Mouse (Mus musculus) ES-CJ7 (cell line): ENCODE results near the gene Ints11.

Experiments
- DNase-seq: peaks from one replicate; pipeline ENCODE4 v3.0.0; 2011; ENCODE audit warnings: low read depth, low spot score

The Ints11 gene

DNA sequence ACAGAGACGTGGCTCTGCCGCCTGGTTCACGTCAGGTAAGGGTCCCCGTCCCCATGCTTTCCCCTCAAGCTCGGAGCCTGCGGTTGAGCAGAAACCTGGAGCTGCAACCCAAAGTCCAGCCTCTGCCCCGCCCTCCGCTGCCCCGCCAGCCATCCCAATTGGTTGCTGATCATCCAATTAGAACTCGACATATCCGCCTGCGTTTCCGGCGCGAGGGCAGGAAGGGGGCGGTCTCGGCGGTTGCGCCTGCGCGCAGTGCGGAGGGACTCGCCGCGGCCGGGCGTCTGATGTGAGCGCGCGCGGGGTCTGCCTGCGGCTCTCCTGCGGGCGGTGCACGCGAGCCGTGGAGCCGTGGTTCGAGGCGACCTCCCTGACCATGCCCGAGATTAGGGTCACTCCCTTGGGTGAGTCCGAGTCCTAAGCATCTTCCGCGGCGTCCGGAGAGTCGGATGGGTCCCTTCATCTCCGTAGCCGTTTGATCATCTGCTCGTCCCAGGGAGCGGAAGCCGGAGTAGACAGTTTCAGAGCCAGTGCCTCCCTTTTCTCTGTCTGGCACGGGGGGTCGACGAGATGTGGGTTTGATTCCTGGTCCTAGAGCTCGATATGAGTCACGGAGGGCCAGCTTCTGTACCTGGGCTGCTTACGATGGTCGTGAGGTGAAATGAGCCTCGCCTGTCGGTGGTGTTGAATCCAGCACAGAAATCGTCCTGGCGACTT lies at the start of gene Ints11, which contains the start of gene Cptp:
Gene Ints11, plus strand, starts transcription at position 230 of the 717 bp plus-strand sequence.
Gene Cptp, minus strand, starts transcription at position 124 of the 717 bp plus-strand sequence.
- peak; percentile 94 for DNase-seq

DNA sequence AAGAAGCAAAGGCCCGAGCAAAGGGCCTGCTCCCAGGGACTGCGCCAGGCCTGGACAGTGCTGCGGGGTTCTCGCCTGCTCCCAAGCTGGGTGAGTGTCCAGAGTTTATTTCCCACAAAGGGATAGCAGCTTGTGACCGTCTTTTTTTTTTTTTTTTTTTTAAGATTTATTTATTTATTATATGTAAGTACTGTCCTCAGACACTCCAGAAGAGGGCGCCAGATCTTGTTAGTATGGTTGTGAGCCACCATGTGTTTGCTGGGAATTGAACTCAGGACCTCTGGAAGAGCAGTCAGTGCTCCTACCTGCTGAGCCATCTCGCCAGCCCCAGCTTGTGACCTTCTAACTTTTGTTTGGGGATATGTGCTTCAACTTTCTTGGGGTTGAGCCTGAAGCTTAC lies 48.3 kb upstream of the Ints11 start:
- peak; percentile 48 for DNase-seq

DNA sequence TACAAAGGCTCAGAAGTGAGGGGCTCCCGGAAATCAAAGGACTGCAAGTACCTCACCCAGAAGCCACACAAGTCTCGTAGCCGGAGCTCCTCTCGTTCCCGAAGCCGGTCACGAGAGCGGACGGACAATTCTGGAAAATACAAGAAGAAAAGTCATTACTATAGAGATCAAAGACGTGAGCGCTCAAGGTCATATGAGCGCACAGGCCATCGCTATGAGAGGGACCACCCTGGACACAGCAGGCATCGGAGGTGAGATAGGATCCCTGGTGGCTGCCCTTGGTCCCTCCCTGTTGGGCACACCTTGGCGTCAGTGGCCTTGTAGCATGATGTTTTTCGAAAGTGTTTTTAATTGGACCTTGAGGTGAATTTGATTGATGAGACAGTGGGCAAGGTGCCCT lies 45.9 kb upstream of the Ints11 start:
- no peak for DNase-seq

DNA sequence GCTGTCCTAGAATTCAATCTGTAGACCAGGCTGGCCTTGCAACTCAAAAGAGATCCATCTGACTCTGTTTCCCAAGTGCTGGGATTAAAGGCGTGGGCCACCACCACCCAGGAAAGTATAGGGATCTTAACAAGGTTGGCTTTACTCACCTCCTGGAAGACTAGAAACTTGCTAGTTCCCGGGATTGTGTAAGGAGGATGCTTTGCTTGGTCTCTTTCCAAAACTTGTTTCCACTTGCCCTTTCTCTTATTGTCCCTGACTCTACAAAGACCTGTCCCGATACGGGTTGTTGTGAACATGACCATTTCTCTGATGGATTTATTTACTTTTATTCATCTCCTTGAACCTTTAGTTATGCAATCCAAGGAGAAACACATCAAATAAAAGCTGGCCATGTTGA lies 39.5 kb upstream of the Ints11 start:
- DNase-seq = no peak

DNA sequence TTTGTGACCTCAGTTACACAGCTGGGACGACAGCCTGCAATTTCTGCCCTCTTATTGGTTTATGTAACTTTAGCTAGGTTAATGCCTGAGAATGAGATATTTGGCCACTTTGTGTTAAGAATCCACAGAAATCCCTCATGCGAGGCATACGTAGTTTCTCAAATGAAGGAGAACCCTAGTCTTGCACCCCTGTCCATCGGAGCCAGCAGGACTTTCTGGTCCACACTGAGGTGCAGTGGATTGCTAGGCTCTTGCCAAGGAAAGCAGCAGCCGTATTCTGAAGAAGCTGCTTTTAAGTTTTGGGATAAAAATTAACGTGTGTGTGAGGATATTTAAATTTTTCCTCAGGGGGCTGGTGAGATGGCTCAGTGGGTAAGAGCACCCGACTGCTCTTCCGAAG lies 38.8 kb upstream of the Ints11 start:
- no peak for DNase-seq

DNA sequence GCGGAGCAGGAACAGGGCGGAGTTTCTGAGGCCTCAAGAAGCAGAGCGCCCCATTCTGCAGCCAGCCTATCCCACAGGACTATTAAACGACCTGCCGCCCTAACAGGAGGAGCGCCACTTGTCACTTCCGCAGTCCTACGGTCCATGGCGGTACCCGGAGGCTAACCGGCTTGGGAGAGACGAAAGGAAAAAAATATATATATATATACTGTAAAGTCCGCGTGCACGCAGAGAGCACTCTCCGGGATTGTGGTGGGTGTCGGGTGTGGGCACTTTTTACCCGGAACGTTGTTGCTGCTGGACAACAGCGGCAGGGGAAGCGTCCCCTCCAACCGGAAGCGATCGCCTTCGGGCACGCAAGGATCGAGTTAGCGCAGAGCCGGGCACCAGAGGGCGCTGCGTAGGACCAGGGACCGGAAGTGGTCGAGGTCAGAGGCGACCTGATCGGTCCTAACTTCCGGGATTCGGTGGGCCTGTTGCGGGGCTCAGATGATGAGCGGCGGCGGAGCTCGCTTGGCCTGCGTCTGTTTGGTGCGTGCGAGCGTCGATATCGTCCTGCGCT lies 38.1 kb upstream of the Ints11 start, which contains the start of gene Aurkaip1:
Gene Aurkaip1, plus strand, starts transcription at position 68 of the 562 bp plus-strand sequence.
- peak; percentile 97 for DNase-seq

DNA sequence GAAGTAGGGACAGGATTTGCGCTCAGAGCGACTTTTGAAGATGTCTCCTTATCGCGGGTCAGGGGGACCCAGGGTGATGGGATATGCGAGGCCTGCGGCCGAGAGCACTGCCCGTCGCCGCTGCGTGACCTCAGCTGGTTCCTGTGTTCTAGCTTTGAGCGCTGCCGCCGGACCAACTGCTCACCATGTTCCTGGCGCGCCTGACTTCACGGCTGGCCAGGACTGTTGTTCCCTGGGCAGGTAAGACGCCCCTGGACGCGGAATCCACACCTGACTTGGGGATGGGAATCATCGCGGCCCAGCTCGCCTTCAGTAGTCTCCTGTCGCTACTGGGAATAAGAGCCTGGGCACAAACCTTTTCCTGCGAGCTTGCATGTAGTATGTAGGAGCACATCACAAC lies 37.5 kb upstream of the Ints11 start:
- no peak for DNase-seq

DNA sequence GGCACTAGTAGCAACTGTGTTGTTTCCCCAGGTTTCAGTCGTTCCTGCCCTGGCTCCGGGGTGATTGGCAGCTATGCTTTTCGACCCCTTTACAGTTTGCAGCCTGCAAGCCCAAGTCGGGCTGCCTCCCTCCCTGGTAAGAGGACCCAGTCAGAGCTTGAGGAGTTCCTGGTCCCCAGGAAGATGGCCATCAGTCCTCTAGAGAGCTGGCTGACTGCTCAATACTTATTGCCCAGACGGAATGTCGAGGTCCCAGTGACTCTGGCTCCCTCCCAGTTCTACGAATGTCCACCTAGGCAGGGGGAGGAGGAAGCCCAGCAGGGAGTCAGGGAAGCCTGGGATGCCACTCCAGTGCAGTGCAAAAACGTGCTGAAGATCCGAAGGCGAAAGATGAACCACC lies 37.0 kb upstream of the Ints11 start:
- DNase-seq = no peak

DNA sequence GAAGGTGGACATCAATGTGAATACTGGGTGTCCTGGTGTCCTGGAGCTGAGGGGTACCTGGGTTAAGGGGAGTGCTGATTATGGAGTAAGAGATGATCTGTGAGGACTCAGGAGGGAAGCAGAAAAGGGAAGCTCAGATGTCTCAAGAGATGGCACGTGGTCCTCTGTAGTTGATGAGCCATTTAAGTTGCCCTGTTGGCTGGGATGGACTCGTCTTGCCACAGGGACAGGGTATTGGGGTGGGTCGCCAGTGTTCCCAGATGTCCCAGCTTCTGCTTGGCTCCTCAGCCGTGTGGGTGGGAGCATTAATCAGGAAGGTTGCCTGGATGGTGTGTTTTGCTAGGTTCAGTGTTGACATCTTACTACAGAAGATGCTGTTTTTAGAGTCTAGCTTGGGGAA lies 36.1 kb upstream of the Ints11 start:
- DNase-seq = no peak

DNA sequence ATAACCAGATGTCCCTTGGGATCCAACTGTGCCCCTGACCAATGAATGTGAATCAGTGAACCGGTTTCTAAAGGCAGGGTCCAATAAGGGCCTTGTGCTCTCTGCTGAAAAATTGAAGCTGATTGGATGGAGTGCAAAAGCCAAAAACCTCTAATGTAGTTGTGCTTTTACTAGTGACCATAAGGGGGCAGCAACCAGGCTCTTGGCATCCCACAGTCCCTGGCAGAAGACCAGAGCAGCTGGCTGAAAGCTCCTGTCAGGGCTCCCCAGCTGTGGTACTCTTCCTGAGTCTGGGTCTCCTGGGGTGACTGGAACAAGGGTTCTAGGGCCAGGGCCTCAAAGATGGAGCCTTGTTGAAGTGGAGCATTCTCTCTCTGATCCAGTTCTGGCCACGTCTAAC lies 35.5 kb upstream of the Ints11 start:
- peak; percentile 83 for DNase-seq

DNA sequence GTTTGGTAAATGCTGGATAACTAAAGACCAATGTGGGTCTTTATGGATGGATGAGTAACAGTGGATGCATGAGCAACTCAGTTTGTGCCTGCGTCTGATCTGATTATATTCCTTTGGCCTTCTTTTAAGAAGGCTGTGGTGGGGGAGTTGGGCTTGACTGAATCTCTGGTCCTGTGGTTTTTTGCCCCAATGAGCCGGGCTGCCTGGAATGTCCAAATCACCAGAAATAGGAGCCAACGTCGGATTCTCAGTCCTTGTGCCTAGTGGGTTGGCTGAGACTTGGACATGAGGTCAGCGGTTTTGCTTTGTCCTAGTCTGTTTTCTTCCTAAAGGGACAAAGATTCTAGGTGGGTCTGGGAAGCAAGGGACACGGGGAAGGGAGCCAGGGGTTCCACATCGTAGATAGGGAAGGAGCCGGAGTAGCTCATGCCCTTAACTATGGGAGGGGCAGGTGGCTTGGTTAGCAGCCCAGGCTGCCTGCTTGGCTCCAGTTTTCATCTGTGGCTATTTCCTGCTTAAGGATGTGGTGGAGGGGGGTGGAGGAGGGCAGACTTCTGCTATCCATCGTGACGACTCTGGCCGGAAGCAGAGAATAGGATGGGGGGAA lies 31.8 kb upstream of the Ints11 start:
- no peak for DNase-seq

DNA sequence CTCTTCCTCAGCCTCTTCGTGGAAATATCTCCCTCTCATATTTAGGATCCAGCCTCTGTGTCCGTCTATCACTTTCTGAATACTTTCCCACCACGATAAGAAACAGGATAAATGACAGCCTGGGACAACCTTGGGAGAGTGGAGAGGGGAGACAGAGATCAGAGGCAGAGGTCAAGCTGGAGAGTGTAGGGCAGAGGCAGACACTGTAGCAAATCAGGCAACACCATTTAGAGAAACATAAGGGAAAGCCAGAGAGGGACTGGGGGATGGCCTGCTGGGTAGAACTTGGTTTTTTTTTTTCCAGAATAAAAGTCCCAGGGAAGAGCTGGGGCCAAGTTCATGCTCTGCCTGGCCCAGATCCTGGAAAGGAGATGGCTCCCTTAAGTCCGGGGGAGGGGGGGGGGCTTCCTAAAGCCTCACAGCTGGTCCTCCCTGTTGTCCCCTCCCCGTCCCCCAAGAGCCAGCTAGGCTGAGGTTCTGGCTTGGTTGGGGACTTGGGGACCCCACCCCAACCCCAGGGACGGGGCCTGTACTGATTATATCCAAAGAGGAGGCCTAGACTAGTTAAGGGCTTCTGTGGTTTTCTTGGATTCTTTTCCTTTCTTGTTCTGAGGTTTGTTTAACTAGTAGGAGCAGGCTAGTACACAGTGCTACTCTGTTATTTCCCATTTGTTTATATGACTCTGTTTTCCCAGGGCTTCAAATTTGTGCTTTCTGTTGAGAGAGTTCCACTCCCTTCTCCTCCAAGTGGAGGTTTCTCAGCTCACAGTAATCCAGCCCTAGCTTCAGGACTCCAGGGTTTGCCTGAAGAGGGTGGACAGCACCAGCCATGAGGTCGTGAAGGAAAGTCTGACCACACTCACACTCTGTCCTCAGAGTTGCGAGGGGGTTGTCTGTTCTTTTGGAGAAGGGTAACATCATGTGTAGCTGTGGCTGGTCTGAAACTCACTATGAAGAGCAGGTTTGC lies 30.9 kb upstream of the Ints11 start:
- no peak for DNase-seq

DNA sequence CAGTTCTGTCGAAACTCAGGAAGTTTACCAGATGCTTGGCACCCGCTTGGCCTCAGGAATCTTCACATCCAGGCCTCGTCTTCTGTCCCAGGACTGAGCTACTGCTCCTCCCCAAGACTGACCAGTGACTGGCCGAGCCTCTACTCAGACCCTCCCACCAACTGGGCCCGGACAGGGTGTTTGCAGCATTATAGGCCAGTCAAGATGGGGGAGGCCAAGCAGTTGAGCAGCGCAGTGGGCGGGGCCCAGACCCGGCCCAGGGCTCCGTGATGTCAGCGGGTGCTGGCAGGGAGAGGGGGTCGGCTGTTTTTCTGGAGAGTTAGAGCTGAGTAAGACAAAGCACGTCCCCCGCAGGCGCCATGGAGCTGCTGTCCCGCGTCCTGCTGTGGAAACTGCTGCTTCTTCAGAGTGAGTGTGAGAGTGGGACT lies 29.8 kb upstream of the Ints11 start, which contains the start of gene Mxra8:
Gene Mxra8, plus strand, starts transcription at position 198 of the 428 bp plus-strand sequence.
- peak; percentile 73 for DNase-seq

DNA sequence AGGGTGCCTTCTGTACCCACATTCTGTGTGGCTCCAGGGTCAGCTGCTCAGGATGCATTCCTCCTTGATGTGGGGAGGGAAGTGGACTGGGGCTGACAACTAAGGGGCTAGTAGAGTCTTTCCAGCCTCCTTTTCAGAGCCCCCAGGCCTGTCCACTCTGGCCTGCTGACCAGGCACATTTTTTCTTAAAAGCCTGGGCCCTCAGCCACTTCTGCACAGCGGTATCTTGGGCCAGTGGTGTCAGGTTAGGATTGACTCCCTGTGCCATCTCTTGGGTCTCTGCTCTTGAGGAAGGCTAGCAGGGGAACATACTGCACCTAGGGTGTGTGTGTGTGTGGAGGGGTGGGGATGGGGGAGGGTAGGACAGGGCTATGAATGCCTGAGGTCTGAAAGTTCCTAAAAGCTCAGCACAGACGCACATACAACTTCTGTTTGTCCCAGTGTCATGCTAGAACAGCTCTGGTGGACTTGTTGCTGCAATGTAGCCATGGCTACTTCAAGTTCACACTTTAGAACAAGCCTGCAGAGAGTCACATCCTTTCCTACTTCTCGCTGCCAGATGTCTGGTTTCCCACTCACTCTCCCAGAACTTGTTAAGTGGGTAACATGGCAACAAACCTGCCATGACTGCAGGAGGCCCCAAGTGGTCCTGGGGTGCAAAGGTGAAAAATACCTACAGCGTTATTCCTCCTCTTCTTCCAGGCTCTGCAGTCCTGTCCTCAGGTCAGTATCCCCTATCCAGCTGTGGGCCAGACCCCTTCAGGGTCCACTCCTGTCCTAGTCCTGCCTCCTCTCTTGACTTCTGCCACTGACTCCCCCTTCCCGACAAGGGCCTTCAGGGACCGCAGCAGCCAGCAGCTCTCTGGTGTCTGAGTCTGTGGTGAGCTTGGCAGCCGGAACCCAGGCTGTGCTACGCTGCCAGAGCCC lies 29.0 kb upstream of the Ints11 start:
- DNase-seq = no peak

DNA sequence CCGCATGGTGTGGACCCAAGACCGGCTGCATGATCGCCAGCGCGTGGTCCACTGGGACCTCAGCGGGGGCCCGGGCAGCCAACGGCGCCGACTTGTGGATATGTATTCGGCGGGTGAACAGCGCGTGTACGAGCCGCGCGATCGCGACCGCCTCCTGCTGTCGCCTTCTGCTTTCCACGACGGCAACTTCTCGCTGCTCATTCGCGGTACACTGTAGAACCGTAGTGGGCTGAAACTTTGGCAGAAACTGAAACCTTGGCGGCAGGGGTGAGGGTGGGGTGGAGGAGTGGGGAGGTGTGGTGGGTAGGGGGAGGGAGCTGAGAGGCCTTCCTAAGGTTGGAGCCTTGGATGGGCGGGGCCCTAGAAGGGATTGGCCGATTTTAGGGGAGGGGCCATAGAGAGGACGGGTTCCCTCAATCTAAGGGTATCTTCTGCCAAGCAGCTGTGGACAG lies 28.3 kb upstream of the Ints11 start:
- peak; percentile 91 for DNase-seq

DNA sequence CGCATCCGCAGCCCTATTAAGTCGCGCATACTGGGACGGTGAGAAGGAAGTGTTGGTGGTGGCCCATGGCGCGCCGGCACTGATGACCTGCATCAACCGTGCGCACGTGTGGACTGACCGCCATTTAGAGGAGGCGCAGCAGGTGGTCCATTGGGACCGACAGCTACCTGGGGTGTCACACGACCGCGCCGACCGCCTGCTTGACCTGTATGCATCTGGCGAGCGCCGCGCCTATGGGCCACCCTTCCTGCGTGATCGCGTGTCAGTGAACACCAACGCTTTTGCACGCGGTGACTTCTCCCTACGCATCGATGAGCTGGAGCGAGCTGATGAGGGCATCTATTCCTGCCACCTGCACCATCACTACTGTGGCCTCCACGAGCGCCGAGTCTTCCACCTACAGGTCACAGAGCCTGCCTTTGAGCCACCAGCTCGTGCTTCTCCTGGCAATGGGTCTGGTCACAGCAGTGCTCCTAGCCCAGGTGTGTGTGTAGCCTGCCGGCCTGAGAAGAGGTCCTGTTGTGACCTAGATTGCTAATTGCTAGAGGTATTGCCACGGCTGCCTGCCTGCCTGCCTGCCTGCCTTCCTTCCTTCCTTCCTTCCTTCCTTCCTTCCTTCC lies 27.6 kb upstream of the Ints11 start:
- peak; percentile 51 for DNase-seq

DNA sequence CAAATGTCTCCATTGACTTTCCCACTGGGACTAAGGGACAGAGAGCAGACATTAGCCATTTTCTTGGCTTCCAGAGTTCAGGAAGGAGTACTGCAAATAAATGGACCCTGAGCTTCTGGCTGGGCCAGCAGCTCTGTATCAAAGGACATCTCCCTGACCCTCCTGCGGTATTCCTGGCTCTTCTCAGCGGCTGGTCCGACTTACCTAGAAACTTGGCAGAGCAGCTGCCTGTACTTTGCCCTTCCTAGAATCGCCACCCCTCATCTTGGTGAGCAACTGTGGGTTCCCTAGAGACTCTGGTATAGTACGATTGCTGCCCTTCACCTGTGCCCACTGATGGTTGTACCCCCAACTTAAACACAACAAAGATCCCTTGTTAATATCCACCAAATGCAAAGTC lies 26.1 kb upstream of the Ints11 start:
- no peak for DNase-seq

DNA sequence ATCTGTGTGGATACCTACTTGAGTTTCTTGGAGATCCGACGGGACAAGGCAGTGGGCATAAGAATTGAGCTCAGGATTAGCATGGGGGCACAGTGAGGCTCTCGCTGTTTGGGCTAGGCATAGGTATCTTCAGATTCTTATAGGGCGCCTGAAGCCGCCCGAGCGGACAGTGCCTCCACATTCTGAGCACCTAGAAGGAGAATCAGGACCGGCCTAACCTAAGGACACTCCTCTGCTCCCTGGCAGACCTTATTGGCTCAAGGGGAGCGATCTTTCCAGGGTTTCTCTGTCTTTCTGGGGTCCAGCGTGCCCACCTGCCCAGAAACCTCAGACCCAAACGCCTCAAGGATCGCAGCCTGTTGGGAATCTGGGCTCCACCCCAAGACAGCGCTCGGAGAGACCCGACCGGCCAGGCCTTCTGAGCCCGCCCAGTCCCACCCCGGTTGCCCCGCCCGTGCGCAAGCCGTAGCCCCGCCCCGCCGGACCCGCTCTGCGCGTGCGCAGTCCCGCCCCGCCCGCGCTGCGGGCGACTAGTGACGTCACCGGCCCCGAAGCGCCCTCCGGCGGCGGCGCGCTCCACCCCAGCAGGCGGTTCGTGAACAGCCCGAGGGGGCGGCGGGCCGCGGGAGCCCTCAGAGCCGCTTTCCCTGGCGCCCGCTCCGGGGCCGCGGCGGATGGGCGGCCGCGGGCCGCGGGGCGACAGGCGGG lies 22.3 kb upstream of the Ints11 start, which contains the start of gene Dvl1:
Gene Dvl1, plus strand, starts transcription at position 532 of the 708 bp plus-strand sequence.
- DNase-seq = peak; percentile 83
